Mouse (Mus musculus) B cell, adult 62 days (primary cell): Measurements from ENCODE around the gene Rbp2. TPM values are rescaled to one million over a fixed set of nuclear protein-coding genes. Genes with fewer than 3 reads are reported as not detected.

Source experiments
- total RNA-seq: library from RNA; stranded (reverse); gene quantifications from 4 replicates; pipeline ENCODE4 v1.2.4, GENCODE M21; 2023

Gene Rbp2
- total RNA-seq, result not detected in 4 replicates

DNA sequence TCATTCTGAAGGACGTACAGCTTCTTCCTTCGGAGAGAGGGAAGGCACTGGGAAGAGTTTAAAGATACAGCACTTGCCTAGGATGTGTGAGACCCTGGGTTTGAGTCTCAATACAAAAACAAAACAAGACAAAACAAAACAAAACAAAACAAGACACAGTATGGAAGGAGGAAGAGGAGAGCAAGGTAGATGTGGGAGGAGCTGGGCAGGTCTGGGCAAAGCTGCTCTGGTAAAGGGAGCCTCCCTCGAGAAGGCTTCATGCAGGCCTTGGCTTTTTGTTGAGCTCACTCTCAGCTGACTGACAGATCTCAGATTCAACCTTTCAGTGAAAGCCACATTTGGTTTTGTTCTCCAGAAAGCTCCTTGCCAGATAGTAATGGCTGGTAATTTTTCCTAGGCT is at the start of gene Rbp2:
Gene Rbp2, plus strand, starts transcription at position 301 of the 400 bp plus-strand sequence.

Other genes with a start within 250 kb of the Rbp2 start
- 5.3 to 7.4 TPM (median 6.6 TPM) in 4 replicates for gene Nmnat3, start 198.7 kb upstream of the Rbp2 start, total RNA-seq
- 0.27 to 0.28 TPM in 2 of 4 replicates, not detected in the others for gene Rbp1, start 63.2 kb upstream of the Rbp2 start, total RNA-seq
- gene Copb2, start 77.6 kb downstream of the Rbp2 start, total RNA-seq, result 83.9 to 93.0 TPM (median 87.1 TPM) in 4 replicates
- gene Mrps22, start 115.5 kb downstream of the Rbp2 start, total RNA-seq, result 11.0 to 18.8 TPM (median 16.2 TPM) in 4 replicates